Mouse (Mus musculus) natural killer cell, adult 2 months (primary cell): Measurements from ENCODE around the gene Cep72.
A peak's percentile ranks its signal among the peaks of the same experiment; 100 is the strongest.
"Not testable (repeated sequence)": the region's sequence is repeated elsewhere in the genome, so short reads cannot be mapped to it uniquely, and the experiment has no call there.

Experiments used
- DNase-seq, 2 experiments: peaks; one replicate each; pipeline ENCODE4 v3.0.0; 2022; ENCODE audit warnings: low spot score in 2 of 2

Cep72 gene

GRCm38 (mm10) chr13:74030691-74031090 lies 31.4 kb downstream of the Cep72 start:
- DNase-seq: no peak

GRCm38 (mm10) chr13:74029013-74029412 lies 33.1 kb downstream of the Cep72 start:
- DNase-seq: no peak

GRCm38 (mm10) chr13:74028116-74028515 lies 34.0 kb downstream of the Cep72 start:
- no peak for DNase-seq

GRCm38 (mm10) chr13:74026215-74026614 lies 35.9 kb downstream of the Cep72 start:
- DNase-seq: no peak

- DNase-seq: peak; percentile 13 to 19
These were observed 36.7 kb downstream of the Cep72 start for GRCm38 (mm10) chr13:74025151-74026081.

- not testable (repeated sequence) for DNase-seq
These were observed 43.1 kb downstream of the Cep72 start for GRCm38 (mm10) chr13:74019006-74019405.

GRCm38 (mm10) chr13:74017426-74017825 lies 44.7 kb downstream of the Cep72 start:
- no peak for DNase-seq

- no peak for DNase-seq
These were observed 46.2 kb downstream of the Cep72 start for GRCm38 (mm10) chr13:74015908-74016307.

- no peak for DNase-seq
These were observed 51.4 kb downstream of the Cep72 start for GRCm38 (mm10) chr13:74010678-74011077.

- DNase-seq: no peak
These were observed 52.1 kb downstream of the Cep72 start for GRCm38 (mm10) chr13:74009791-74010614.

GRCm38 (mm10) chr13:74008948-74009718 lies 53.0 kb downstream of the Cep72 start, which contains the start of gene Tppp:
Tppp (plus strand) TSS chr13:74009407.
- peak; percentile 50 to 78 for DNase-seq

GRCm38 (mm10) chr13:74008216-74008615 lies 53.9 kb downstream of the Cep72 start:
- not testable (repeated sequence) for DNase-seq

GRCm38 (mm10) chr13:74006881-74007280 lies 55.2 kb downstream of the Cep72 start:
- DNase-seq: not testable (repeated sequence)

- no peak for DNase-seq
These were observed 60.6 kb downstream of the Cep72 start for GRCm38 (mm10) chr13:74001492-74001891.

GRCm38 (mm10) chr13:74000961-74001360 lies 61.1 kb downstream of the Cep72 start:
- no peak for DNase-seq

- no peak for DNase-seq
These were observed 61.6 kb downstream of the Cep72 start for GRCm38 (mm10) chr13:74000519-74000918.

- DNase-seq: no peak
These were observed 65.6 kb downstream of the Cep72 start for GRCm38 (mm10) chr13:73996456-73996855.

GRCm38 (mm10) chr13:73991267-73991666 lies 70.8 kb downstream of the Cep72 start:
- DNase-seq: no peak

- no peak for DNase-seq
These were observed 71.3 kb downstream of the Cep72 start for GRCm38 (mm10) chr13:73990761-73991160.

GRCm38 (mm10) chr13:73990325-73990724 lies 71.8 kb downstream of the Cep72 start:
- no peak for DNase-seq
